Mouse (Mus musculus) erythroid progenitor cell, adult 5-6 weeks (primary cell): ENCODE results near the gene Gm21987. TPM values are rescaled to one million over a fixed set of nuclear protein-coding genes. Genes with fewer than 3 reads are reported as not detected.

Experiments
- ATAC-seq: replicated peaks from 2 replicates; pipeline ENCODE4 v1.8.0; 2016; ENCODE audit warnings: moderate number of reproducible peaks, mild to moderate bottlenecking, moderate TSS enrichment, inconsistent platforms; ENCODE audit not compliant: poor library complexity, low FRiP score, severe bottlenecking
- total RNA-seq, 2 experiments: library from RNA; stranded (forward) in 1 of 2; stranded (reverse) in 1 of 2; fragments of 150-400 nt in 1 of 2; fragments of 186-747, 209-891 nt in 1 of 2; gene quantifications; 2 replicates each; pipeline versions ENCODE4 v1.2.3 to v1.2.4; 2015 to 2017; ENCODE audit warnings: low replicate concordance in 2 of 2

Gm21987 gene
- total RNA-seq, 2 experiments from 2014 or later: not detected

DNA sequence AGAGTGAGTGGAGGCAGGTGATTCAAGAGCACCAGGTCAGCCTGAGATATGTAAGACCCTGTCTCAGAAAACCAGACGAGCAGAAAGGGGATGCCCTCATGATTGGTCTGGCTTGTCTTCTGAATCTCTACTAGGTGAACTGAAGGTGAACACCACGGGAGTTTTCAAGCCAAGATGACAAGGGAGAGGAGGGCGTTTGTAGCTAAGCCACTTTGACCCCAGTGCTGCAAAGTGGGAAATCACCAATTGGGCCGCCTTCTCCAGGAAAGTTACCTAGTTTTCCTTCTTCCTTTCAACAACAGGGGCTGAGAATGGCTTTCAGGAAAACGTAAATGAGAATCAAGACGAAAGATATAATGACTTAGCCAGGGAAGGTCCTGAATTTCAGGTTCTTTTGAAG, 41.9 kb downstream of the Gm21987 start:
- ATAC-seq: no peak

DNA sequence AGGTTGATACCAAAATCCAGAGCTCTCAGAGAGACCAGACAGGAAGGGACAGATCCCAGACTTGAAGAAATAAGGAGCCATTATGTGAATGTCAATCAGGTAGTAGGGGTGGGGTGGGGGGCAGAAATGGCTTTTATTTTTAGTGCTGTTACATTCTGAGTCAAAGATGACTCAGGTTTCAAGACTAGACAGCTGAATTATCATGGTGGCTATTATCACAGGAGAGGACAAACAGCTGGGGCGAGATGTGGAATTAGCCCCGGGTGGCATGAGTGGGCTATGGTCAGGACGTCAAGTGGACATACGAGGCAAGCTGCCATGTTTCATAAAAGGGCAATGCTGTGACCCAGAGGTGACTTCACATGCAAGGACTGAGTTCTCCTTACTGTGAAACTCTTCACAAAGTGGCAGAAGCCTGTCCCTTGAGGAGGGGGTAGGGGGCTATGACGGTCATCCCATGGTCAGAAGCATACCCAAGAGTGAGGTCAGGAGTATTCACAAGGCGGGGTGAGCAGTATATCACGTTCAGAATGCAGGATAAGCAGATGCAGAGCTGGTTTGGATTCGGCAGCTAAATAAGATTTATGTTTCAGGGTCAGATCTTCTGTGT, 42.5 kb downstream of the Gm21987 start:
- ATAC-seq: no peak

DNA sequence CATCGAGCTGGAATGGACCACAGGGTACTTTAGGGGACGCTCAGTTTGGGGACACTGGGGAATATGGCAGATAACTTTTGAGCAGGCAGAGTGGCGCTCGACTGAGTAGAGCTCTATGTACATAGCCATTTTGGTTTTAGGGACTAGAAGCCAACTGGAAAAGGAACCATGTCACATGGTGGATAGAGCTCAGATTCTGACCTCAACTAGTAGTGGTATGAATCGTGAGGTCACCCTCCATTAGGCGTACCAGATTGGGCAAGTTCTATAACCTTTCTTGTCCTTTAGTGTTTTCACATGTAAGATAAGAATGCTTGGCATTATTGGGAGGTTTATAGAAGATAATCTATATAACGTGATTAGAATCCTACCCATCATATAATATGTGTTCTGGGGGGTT, 43.5 kb downstream of the Gm21987 start:
- ATAC-seq: no peak

DNA sequence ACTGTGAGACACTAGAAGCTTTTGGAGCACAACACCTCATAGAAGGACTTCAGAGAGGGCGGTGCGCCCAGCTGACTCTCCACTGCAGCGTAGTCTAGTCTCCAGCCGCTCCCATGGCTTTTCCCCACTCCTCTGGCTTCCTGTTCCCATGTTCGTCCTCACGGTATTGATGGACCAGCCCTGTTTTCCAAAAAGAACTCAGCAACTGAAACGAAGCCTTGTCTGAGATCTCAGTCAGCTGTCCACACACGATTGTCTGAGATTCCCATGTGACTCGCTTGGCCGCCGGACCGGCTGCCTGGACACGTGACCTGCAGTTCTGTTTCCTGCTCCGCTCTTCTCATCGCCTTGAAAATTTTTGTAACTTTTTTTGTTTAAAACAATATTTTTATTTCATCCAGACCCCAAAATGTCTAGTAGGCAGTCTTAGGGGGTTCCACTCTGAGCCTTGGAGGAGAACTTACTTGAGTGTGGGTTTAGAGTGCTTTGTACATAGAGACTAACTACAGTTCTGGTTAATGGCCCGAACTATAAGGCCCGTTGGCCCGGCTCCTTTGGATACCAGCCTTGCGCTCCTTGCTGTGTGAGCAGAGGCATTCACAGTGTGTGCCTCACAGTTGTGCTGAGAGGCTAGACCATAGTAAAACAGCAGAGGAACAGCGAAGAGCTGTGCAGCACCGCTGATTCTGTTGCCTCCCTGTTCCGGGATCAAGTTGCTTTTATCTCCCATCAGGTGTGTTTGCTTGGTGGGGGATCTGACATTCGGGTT, 45.5 kb downstream of the Gm21987 start:
- ATAC-seq: no peak

DNA sequence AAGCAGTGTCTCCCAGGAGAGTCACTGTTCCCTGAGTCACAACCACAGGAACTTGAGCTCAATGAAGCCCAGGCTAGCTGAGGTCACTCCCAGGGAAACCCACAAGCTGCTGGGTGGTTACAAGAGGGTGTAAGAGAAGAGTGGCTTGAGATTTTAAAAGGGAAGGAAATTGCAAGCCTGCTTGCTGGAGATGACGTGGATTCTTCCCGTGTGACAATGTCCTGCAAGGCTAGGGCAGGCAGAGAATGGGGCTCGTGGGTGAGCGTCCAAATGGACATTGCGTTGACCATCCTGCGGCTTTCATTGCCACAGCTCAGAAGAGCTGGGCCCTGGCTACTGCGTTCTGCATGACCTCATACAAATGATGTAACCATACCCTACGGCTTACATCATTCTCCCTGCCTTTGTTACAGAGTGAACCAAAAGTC, 47.4 kb downstream of the Gm21987 start:
- ATAC-seq: 0 out of 2 replicates have a peak, but pooled peaks have one; percentile 19

DNA sequence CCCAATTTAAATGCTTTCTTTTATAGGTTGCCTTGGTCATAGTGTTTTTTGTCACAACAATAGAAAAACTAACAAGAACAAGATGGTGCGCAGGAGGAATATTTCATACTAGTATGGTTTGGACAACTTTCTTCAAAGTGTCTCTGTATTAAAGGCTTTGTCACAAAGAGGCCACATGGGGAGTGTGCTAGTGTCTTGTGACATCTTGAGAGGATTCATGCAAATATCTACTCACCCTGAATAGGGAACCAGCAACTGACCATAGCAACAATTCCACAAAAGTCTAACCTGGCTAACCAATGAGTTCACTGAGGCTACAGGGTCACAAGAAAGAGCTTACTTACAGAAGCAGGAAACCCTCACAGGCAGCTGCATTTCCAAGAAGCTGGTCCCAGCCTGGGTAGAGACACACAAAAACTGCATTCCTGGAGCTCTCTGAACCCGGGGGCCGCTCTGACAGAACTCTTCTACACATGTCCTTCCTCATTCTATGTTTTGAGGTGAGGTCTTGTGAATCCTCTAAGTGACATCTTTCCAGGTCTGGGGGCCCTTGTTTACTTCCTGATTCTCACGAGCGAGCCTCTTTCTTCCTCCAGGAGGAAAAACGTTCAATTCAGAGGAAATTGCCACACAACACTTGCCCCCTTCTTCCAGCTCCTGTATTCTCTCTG, 48.4 kb downstream of the Gm21987 start:
- no peak for ATAC-seq

DNA sequence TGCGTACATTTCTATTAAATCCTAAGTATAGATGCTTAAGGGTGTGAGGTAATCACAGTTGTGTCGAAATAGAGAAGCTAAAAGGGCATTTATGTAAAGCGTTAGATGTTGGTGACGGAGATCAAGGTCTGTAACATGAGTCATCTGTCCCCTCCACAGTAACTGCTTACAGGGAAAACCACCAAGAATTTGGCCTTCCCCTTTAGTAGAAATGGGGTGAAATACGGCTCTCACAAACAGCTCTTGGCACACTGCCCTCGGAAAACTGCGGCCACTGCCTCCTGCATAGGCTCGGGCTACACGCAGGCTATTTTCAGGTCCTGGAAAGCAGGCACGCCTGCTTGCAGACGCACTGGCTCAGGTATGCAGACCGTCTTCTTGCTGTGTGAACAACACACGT, 49.3 kb downstream of the Gm21987 start:
- no peak for ATAC-seq

DNA sequence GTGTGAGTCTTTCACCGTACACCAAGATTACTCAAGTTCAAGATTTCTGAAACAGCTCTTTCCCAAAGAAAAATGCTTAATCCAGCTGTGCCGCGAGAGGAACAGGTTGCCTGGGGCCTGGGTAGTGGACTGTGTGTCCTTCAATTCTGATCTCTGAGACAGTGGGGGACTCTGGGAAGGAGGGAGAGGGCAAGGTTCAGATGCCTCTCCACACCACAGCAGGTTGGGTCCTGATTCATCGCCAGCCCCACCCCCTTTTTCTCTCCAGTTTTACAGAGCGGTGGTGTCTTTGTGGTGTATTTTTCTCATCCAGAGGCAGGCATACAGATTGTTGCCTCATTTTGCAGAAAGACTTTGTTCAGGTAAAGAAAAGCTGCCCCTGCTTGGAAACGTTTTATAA, 51.4 kb downstream of the Gm21987 start:
- ATAC-seq: no peak

DNA sequence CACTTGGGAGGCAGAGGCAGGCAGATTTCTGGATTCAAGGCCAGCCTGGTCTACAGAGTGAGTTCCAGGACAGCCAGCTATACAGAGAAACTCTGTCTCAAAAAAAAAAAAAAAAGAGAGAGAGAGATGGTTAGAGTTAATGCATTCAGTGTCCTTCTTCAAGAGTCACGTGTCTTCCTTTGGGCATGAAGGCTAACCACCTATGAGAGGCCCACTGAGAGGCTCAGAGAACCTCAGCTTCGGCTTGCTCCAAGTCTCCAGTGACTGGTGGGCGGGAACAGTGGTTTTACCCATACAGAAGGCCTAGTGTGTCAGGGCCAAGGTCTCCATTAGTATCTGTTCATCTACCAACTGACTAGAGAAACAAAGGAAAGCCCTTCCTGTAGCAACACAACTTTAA, 52.2 kb downstream of the Gm21987 start:
- ATAC-seq: no peak

DNA sequence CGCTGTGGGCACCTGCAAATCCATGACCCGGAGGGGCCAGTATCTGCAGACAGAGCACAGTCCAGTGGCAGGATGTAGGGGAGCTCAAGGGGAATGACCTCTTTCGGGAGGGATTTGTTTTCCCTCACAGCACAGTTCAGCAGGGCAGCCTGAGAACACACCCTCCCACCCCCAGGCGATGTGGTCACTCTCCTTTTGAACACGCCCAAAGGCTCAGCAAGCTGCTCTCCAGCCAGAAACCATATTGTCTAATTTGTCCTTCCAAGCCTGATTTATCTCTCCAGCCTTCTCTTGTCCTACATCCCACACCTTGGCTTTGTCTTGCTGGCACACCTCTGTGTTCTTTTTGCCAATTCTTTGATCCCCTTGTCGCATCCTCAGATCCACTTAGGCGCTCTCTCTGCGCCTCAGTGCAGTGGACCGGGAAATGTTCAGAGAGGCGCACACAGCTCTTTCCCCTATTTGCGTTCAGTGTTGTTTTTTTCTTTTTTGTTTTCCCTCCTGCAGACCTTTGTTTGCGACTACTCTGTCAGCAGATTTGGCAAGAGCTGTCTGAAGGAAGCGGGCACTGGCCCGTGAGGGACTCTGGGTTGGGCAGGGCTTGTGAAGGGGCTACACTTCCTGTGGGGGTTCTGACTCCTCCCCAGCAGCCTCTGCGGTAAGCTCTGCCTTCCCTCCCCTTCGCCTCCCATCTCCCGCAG, 52.8 kb downstream of the Gm21987 start:
- no peak for ATAC-seq

DNA sequence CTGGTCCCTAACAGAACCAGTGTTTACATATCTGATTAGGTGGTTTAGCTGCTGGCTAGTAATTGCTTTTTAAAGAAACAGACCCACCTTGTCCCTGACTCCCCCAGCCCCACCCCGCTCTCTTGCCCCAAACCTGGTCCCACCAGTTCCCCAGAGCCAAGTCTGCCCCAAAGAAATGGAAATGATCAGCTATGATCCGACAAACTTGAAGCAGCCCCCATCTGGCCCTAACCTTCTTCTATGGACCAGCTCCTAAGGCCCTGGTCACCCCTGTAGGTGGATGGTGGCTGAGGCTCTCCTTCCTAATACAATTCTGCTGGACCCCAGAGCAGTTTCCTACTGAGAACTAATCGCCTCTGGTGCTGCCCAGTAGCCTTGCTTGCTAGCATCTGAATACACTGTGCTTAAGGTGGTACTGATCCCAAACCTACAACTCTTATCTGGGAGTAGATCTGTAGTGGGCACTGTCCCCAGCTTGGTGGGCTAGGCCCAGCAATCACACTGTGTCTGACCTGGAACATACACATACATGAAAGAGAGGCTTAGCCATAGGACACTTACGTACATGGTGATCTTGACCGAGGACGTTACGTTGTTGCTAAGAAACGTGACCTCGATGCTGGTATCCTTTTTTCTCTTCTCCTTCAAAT, 53.6 kb downstream of the Gm21987 start:
- ATAC-seq: no peak

DNA sequence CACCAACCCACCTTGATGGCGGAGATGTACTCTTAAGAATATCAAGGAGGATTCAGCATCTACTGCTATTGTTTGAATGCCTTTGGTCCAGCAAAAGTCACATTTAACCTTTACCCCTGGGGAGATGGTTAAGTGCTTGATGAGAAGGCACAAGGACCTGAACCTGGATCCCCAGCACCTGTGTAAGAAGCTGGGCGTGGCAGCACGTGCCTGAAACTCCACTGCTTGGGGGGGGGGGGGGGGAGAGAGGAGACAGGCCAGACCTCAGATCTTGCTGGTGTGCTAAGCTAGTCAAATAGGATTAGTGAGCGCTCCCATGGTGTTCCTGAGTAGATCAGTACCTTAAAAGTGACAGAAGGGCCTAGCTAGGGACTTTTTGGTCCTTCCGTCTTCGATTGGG, 54.6 kb downstream of the Gm21987 start:
- no peak for ATAC-seq

DNA sequence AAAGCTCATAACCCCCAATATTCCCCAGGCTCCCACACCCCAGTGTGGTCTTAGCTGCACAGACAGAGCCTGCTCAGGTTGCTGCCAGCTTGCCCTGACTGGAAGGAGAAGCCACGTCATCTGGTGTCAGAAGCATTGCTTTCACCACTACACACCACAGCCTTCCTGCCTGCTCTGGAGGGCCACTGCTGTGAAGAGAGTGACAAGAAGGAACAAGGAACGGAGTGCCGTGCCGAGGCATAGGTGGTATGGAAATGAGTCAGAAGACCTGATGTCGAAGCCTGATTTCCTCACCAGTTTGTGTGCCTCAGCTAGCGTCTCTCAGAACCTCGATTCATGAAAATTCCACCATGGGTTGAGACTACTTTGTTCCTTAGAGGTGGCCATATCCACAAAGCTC, 56.8 kb downstream of the Gm21987 start:
- 0 out of 2 replicates have a peak, but pooled peaks have one; percentile 30 for ATAC-seq

DNA sequence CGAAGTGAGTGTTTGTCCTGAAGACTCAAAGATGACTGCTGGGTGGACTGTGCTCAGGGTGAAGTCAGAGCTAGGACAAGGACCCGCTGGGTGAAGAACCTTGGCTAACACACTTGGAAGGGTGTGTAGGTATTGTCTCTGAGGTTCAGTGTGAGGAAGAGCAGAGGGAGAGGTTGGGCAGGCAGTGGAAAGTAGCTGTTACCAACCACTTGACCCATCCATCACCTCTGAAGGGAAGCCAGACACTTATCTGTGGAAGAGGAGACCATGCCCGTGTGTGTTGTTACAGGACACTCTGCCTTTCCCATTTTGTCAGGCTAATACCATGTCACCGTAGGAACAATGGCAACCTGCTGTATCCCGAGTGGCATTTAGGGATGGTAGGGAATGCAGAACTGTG, 59.5 kb downstream of the Gm21987 start:
- no peak for ATAC-seq

DNA sequence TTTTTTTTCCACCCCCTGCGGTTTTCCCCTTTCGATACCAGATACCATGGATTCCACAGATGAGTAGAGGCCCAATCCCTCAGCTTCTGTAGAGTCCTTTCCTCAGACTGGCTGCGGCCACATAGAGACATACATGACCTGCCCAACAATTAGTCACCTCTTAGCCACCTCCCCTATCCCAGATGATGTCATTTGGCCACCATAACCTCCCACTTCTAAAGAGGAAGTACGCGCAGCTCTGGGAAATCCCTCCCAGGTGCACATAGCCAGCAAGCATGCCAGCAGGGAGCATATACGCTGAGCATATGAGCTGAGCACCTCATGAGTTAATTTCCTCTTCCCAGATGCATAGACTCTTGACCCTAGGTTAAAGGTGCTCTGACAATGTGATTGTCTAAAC, 59.9 kb downstream of the Gm21987 start:
- ATAC-seq: no peak

DNA sequence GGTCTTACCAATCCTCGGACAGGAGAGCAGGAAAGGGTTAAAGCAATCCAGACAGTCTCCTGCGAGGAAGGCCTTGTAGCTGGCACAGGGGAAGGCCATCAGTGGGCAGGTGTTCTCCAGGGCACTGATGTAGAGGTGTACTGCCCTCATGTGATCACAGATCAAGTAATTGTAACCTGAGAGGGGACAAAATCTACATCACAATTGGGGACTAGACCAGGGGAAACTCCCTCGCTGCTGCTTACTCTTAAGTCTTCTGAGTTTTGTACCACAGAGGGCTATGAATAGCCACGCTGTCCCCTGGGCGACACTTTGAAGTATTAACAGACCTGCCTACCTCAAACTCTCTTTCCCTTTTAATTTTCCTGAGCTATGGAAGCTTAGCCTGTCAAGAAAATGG, 60.7 kb downstream of the Gm21987 start:
- ATAC-seq: no peak

DNA sequence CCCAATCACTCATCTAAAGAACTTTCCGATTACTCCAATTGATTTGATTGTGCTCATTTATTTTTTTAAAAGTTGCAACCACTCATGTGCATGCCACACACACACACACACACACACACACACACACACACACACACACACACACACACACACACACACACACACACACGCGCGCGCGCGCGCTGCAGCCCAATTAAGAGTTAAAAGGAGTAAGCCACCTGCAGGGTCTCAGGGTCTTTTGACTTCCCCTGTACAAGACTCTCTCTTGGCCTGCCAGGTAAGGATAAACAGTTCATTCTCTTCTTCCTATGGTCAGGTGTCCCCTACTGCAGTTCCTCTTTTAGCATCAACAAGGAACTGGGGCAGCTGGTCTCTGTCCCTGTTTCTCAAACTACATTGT, 61.6 kb downstream of the Gm21987 start:
- ATAC-seq: no peak
